Mouse (Mus musculus): ENCODE measurements around the gene C2cd5.
A peak's percentile ranks its signal among the peaks of the same experiment; 100 is the strongest.

DNA sequence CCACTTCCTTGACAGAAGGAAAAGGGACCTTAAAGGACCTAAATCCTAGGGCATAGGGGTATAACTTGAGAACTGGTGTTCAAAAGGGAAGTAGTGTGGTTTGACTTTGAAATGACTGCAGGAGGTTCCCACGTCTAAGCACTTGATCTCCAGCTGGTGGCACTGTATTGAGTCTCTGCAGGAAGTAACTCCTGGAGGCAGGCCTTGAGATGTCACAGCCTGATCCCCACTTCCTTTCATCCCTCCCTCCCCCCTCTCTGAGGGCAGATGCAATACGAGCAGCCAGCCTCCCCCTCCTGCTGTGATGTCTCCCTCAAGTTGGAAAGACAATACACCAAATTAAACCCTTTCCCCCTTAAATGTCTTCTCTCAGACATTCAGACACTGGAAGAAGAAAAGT is 14.6 kb upstream of the C2cd5 start:
- TF ChIP-seq CTCF (IDR thresholded peaks at IDR 0.05; ENCODE audit: extremely low read depth, insufficient read depth, low read length): peak; percentile 9; the same call in 1 of the 2 replicates
- TF ChIP-seq POLR2A (IDR thresholded peaks at IDR 0.05; ENCODE audit: extremely low read depth, insufficient read depth, low read length): no peak
